Mouse (Mus musculus): ENCODE measurements at regions not wholly inside any gene's neighbourhood (a gene's known extent, or its start where the extent isn't known, plus 50 kb on each side); places are given as distances from the start of the nearest gene placed in this dataset.

- no peak for TF ChIP-seq MAX (IDR thresholded peaks at IDR 0.05)
- no peak for TF ChIP-seq CTCF (IDR thresholded peaks at IDR 0.05; ENCODE audit: control insufficient read depth, insufficient read depth, insufficient read length)
These were observed 317.8 kb downstream of the Ajap1 start for GRCm38 (mm10) chr4:153164810-153165209.

Measured in C2C12 (cell line).